Mouse (Mus musculus) liver, embryonic 13.5 days (tissue): ENCODE measurements around the gene Rab12. TPM values are rescaled to one million over a fixed set of nuclear protein-coding genes. Genes with fewer than 3 reads are reported as not detected.

Source experiments
- ATAC-seq: fragments of 200-750 bp; cut with Nextera tagmentation; 2 replicates; pipeline ENCODE4 v1.8.0; 2017; ENCODE audit warnings: low read depth, mild to moderate bottlenecking, moderate number of reproducible peaks, moderate library complexity
- DNase-seq: peaks from one replicate; pipeline ENCODE4 v3.0.0; 2022
- H3K27ac ChIP-seq: fragments of 300-500 bp; sonication (generic); 2 replicates; pipeline ENCODE4 v1.5.1; 2015; ENCODE audit warnings: moderate library complexity, mild to moderate bottlenecking, inconsistent platforms
- H3K27me3 ChIP-seq: fragments of 300-500 bp; sonication (generic); 2 replicates; pipeline ENCODE4 v1.6.1; 2015; ENCODE audit warnings: mild to moderate bottlenecking, inconsistent platforms
- H3K36me3 ChIP-seq: fragments of 300-500 bp; sonication (generic); 2 replicates; pipeline ENCODE4 v1.6.1; 2015; ENCODE audit warnings: mild to moderate bottlenecking, inconsistent platforms
- H3K4me1 ChIP-seq: fragments of 300-500 bp; sonication (generic); replicated peaks from 2 replicates; pipeline ENCODE4 v1.6.1; 2015; ENCODE audit warnings: inconsistent platforms
- H3K4me2 ChIP-seq: fragments of 300-500 bp; sonication (generic); 2 replicates; pipeline ENCODE4 v1.6.1; 2015; ENCODE audit warnings: inconsistent platforms, mild to moderate bottlenecking, moderate library complexity
- H3K4me3 ChIP-seq: fragments of 300-500 bp; sonication (generic); replicated peaks from 2 replicates; pipeline ENCODE4 v1.5.1; 2015; ENCODE audit warnings: mild to moderate bottlenecking, inconsistent platforms
- H3K9ac ChIP-seq: fragments of 300-500 bp; sonication (generic); 2 replicates; pipeline ENCODE4 v1.6.1; 2015; ENCODE audit warnings: mild to moderate bottlenecking, inconsistent platforms
- H3K9me3 ChIP-seq: fragments of 300-500 bp; sonication (generic); replicated peaks from 2 replicates; pipeline ENCODE4 v1.6.1; 2016; ENCODE audit warnings: inconsistent platforms
- WGBS: fragments of 180-500 bp; shearing (Covaris S2); methylation state at CpG from one replicate; pipeline ENCODE4 v1.1.7; 2015; ENCODE audit not compliant: insufficient replicate concordance; 5-methylcytosine and 5-hydroxymethylcytosine counted together
- polyA plus RNA-seq: library from polyadenylated mRNA; unstranded; fragments of >200 nt; fragmentation: Nextera tagmentation; extraction: Ambion mirVana; gene quantifications from 2 replicates; pipeline ENCODE4 v1.2.1, GENCODE M21; 2015

Rab12 gene
- polyA plus RNA-seq, 1 experiment from 2014 or later = 7.9 TPM

- ATAC-seq (no peak), DNase-seq (no peak)
- 91% methylated on average over 14 of the region's 14 CpGs for WGBS
- Histone ChIP-seq H3K4me1 (no peaks in the 10 kb centered on the region), H3K9ac (no peak overlapping the region), H3K4me2 (no peak overlapping the region), H3K9me3 (no peaks in the 10 kb centered on the region), H3K27me3 (no peaks in the 10 kb centered on the region), H3K4me3 (no peak overlapping the region), H3K36me3 (peaks cover 70% of the 10 kb centered on the region), H3K27ac (no peak overlapping the region)
These were observed 20.9 kb downstream of the Rab12 start for GRCm38 (mm10) chr17:66498598-66498997.

GRCm38 (mm10) chr17:66496589-66496988 lies 22.9 kb downstream of the Rab12 start:
- H3K4me2 ChIP-seq = no peak overlapping the region
- H3K27ac ChIP-seq = no peak overlapping the region
- H3K9ac ChIP-seq = no peak overlapping the region
- WGBS = 83% methylated on average over 9 of the region's 9 CpGs
- H3K4me3 ChIP-seq = no peak overlapping the region
- no peaks in the 10 kb centered on the region for H3K9me3 ChIP-seq
- H3K27me3 ChIP-seq = no peaks in the 10 kb centered on the region
- ATAC-seq = no peak
- no peaks in the 10 kb centered on the region for H3K4me1 ChIP-seq
- DNase-seq = no peak
- H3K36me3 ChIP-seq = peaks cover 66% of the 10 kb centered on the region

- DNase-seq (no peak), ATAC-seq (no peak)
- no peak overlapping the region for H3K9ac ChIP-seq
These were observed 29.4 kb downstream of the Rab12 start for GRCm38 (mm10) chr17:66490022-66490601.

GRCm38 (mm10) chr17:66486576-66486975 lies 33.0 kb downstream of the Rab12 start:
- Histone ChIP-seq H3K4me1 (no peaks in the 10 kb centered on the region; the same call in 1 of the 2 replicates), H3K4me3 (no peak overlapping the region), H3K9ac (no peak overlapping the region), H3K4me2 (no peak overlapping the region), H3K9me3 (no peaks in the 10 kb centered on the region), H3K27me3 (peaks cover 8% of the 10 kb centered on the region), H3K27ac (no peak overlapping the region), H3K36me3 (no peaks in the 10 kb centered on the region)
- ATAC-seq (no peak), DNase-seq (no peak)
- WGBS = 68% methylated on average over 6 of the region's 6 CpGs

More at GRCm38 (mm10) chr17:66490022-66490601, 29.4 kb downstream of the Rab12 start:
- Histone ChIP-seq H3K4me2 (no peak overlapping the region), H3K9me3 (no peaks in the 10 kb centered on the region), H3K4me1 (no peaks in the 10 kb centered on the region; the same call in 1 of the 2 replicates), H3K4me3 (no peak overlapping the region), H3K27me3 (peaks cover 1% of the 10 kb centered on the region; the same call in 1 of the 2 replicates), H3K36me3 (peaks cover 17% of the 10 kb centered on the region), H3K27ac (no peak overlapping the region)
- WGBS = 33% methylated on average over 10 of the region's 10 CpGs

- H3K4me2 ChIP-seq = no peak overlapping the region
- H3K9ac ChIP-seq = no peak overlapping the region
- H3K9me3 ChIP-seq = no peaks in the 10 kb centered on the region
- H3K27me3 ChIP-seq = peaks cover 8% of the 10 kb centered on the region
- no peak overlapping the region for H3K27ac ChIP-seq
- H3K4me3 ChIP-seq = no peak overlapping the region
- 13% methylated on average over 11 of the region's 11 CpGs for WGBS
- peak; percentile 22 for DNase-seq
- H3K36me3 ChIP-seq = no peaks in the 10 kb centered on the region
- no peak for ATAC-seq
- peaks cover 2% of the 10 kb centered on the region for H3K4me1 ChIP-seq
These were observed 33.8 kb downstream of the Rab12 start for GRCm38 (mm10) chr17:66485742-66486141.

GRCm38 (mm10) chr17:66484965-66485364 lies 34.6 kb downstream of the Rab12 start:
- 32% methylated on average over 2 of the region's 2 CpGs for WGBS

GRCm38 (mm10) chr17:66483651-66484454 lies 35.7 kb downstream of the Rab12 start:
- H3K9me3 ChIP-seq = no peaks in the 10 kb centered on the region
- H3K4me3 ChIP-seq = no peak overlapping the region
- H3K4me2 ChIP-seq = no peak overlapping the region
- H3K36me3 ChIP-seq = no peaks in the 10 kb centered on the region
- H3K27ac ChIP-seq = no peak overlapping the region
- DNase-seq (no peak), ATAC-seq (no peak)
- H3K9ac ChIP-seq = no peak overlapping the region
- 67% methylated on average over 9 of the region's 9 CpGs for WGBS
- peaks cover 15% of the 10 kb centered on the region for H3K27me3 ChIP-seq
- H3K4me1 ChIP-seq = peaks cover 21% of the 10 kb centered on the region

More at GRCm38 (mm10) chr17:66484965-66485364, 34.6 kb downstream of the Rab12 start:
- no peak overlapping the region for H3K9ac ChIP-seq
- H3K4me1 ChIP-seq = peaks cover 10% of the 10 kb centered on the region
- H3K4me3 ChIP-seq = no peak overlapping the region
- DNase-seq (no peak), ATAC-seq (no peak)
- H3K27ac ChIP-seq = no peak overlapping the region
- no peaks in the 10 kb centered on the region for H3K9me3 ChIP-seq
- no peaks in the 10 kb centered on the region for H3K36me3 ChIP-seq
- peaks cover 14% of the 10 kb centered on the region for H3K27me3 ChIP-seq
- H3K4me2 ChIP-seq = no peak overlapping the region

- ATAC-seq (no peak), DNase-seq (no peak)
- WGBS = 67% methylated on average over 5 of the region's 5 CpGs
- H3K4me2 ChIP-seq = no peak overlapping the region
- no peaks in the 10 kb centered on the region for H3K9me3 ChIP-seq
- no peak overlapping the region for H3K27ac ChIP-seq
- H3K4me1 ChIP-seq = peaks cover 22% of the 10 kb centered on the region
- no peaks in the 10 kb centered on the region for H3K36me3 ChIP-seq
- no peak overlapping the region for H3K9ac ChIP-seq
- peaks cover 22% of the 10 kb centered on the region for H3K27me3 ChIP-seq
- H3K4me3 ChIP-seq = no peak overlapping the region
These were observed 38.2 kb downstream of the Rab12 start for GRCm38 (mm10) chr17:66481295-66481694.

- WGBS = 44% methylated on average over 17 of the region's 17 CpGs
- Histone ChIP-seq H3K9ac (peak overlapping the region; percentile 55), H3K9me3 (no peaks in the 10 kb centered on the region), H3K4me1 (peaks cover 22% of the 10 kb centered on the region), H3K4me2 (peak overlapping the region; percentile 74), H3K36me3 (no peaks in the 10 kb centered on the region), H3K4me3 (peak overlapping the region; percentile 51), H3K27ac (no peak overlapping the region), H3K27me3 (peaks cover 22% of the 10 kb centered on the region)
- ATAC-seq = no peak
- no peak for DNase-seq
These were observed 38.8 kb downstream of the Rab12 start for GRCm38 (mm10) chr17:66480491-66481278.

GRCm38 (mm10) chr17:66479813-66480490 lies 39.6 kb downstream of the Rab12 start:
- Histone ChIP-seq H3K4me3 (peak overlapping the region; percentile 51), H3K27ac (no peak overlapping the region), H3K4me1 (peaks cover 22% of the 10 kb centered on the region), H3K27me3 (peaks cover 19% of the 10 kb centered on the region), H3K36me3 (no peaks in the 10 kb centered on the region), H3K9ac (peak overlapping the region; percentile 55), H3K4me2 (peak overlapping the region; percentile 74), H3K9me3 (no peaks in the 10 kb centered on the region)
- 3% methylated on average over 21 of the region's 21 CpGs for WGBS
- peak; percentile 57 for DNase-seq
- ATAC-seq = peak; percentile 91

GRCm38 (mm10) chr17:66479311-66479710 lies 40.2 kb downstream of the Rab12 start:
- peak overlapping the region; percentile 55 for H3K9ac ChIP-seq
- peaks cover 22% of the 10 kb centered on the region for H3K4me1 ChIP-seq
- H3K9me3 ChIP-seq = no peaks in the 10 kb centered on the region
- H3K4me2 ChIP-seq = peak overlapping the region; percentile 74
- H3K27ac ChIP-seq = no peak overlapping the region
- peak; percentile 9 for DNase-seq
- WGBS = 9% methylated on average over 13 of the region's 13 CpGs
- H3K4me3 ChIP-seq = peak overlapping the region; percentile 51
- H3K27me3 ChIP-seq = peaks cover 14% of the 10 kb centered on the region
- ATAC-seq = peak; percentile 62
- H3K36me3 ChIP-seq = no peaks in the 10 kb centered on the region
